Mouse (Mus musculus) heart, adult 2 months (tissue): ENCODE results near the gene Fgf10. TPM values are rescaled to one million over a fixed set of nuclear protein-coding genes. Genes with fewer than 3 reads are reported as not detected.

ENCODE experiments used
- DNase-seq, 2 experiments: peaks; one replicate each; pipeline ENCODE4 v3.0.0; 2021
- H3K27ac ChIP-seq: fragments of 200-600 bp; 2 replicates; pipeline ENCODE4 v1.8.1; 2022
- H3K27me3 ChIP-seq: fragments of 200-500 bp; 2 replicates; pipeline ENCODE4 v1.6.1; 2012; ENCODE audit warnings: mild to moderate bottlenecking, low read length, inconsistent platforms, mixed read lengths; ENCODE audit not compliant: control insufficient read depth, insufficient read depth
- H3K36me3 ChIP-seq: fragments of 200-500 bp; 2 replicates; pipeline ENCODE4 v1.6.1; 2012; ENCODE audit warnings: low read length, inconsistent platforms; ENCODE audit not compliant: control insufficient read depth, insufficient read depth
- H3K4me1 ChIP-seq: fragments of 200-500 bp; 2 replicates; pipeline ENCODE4 v1.6.1; 2011; ENCODE audit warnings: low read length; ENCODE audit not compliant: control insufficient read depth, insufficient read depth
- H3K4me3 ChIP-seq: fragments of 200-600 bp; 2 replicates; pipeline ENCODE4 v1.8.1; 2022
- H3K79me2 ChIP-seq: fragments of 200-500 bp; replicated peaks from 2 replicates; pipeline ENCODE4 v1.6.1; 2012; ENCODE audit warnings: mild to moderate bottlenecking, inconsistent platforms, low read length, moderate library complexity, mixed read lengths; ENCODE audit not compliant: control insufficient read depth, insufficient read depth
- H3K9ac ChIP-seq: fragments of 200-500 bp; 2 replicates; pipeline ENCODE4 v1.6.1; 2012; ENCODE audit warnings: low read depth, mild to moderate bottlenecking, control low read depth, inconsistent platforms, low read length, mixed read lengths
- CTCF ChIP-seq: fragments of 200-600 bp; IDR thresholded peaks from 2 replicates; pipeline ENCODE4 v1.8.1; 2022; ENCODE audit warnings: antibody characterized with exemption, mild to moderate bottlenecking, moderate library complexity
- EP300 ChIP-seq: fragments of 200-500 bp; IDR thresholded peaks from 2 replicates; pipeline ENCODE4 v1.6.1; 2011; ENCODE audit warnings: low read depth, low read length, control low read depth; ENCODE audit not compliant: insufficient read depth
- POLR2A ChIP-seq: fragments of 200-500 bp; IDR thresholded peaks from 2 replicates; pipeline ENCODE4 v1.6.1; 2011; ENCODE audit warnings: mild to moderate bottlenecking, low read depth, low read length, control low read depth; ENCODE audit not compliant: insufficient read depth
- WGBS: fragments of 180-500 bp; shearing (Covaris S2); methylation state at CpG from one replicate; pipeline ENCODE4 v1.1.7; 2018; 5-methylcytosine and 5-hydroxymethylcytosine counted together
- intact Hi-C: fragments of 180-260 bp; cut with DNase I; formaldehyde crosslinking; loops from one replicate; pipeline ENCODE4 v1.15.1; 2025
- polyA plus RNA-seq: library from polyadenylated mRNA; depleted of rRNA; stranded (reverse); fragments of >200 nt; gene quantifications from 2 replicates; pipeline ENCODE4 v1.2.3, GENCODE M21; 2012
- total RNA-seq, 2 experiments: library from RNA; stranded (reverse); gene quantifications; 2 replicates each; pipeline ENCODE4 v1.2.3; 2021

Fgf10 gene
- total and polyA plus RNA-seq, 3 experiments = 0.18 to 0.57 (median 0.44) TPM

GRCm38 (mm10) chr13:118792198-118792597 lies 122.6 kb downstream of the Fgf10 start:
- no peak overlapping the region for H3K27ac ChIP-seq
- 30% methylated on average over 4 of the region's 4 CpGs for WGBS
- no peaks in the 10 kb centered on the region for H3K27me3 ChIP-seq
- no peak overlapping the region for H3K4me3 ChIP-seq
- TF ChIP-seq POLR2A (no peak), CTCF (no peak)
- no peak for DNase-seq
- no peaks in the 10 kb centered on the region for H3K36me3 ChIP-seq
- no peaks in the 10 kb centered on the region for H3K79me2 ChIP-seq
- H3K9ac ChIP-seq = no peak overlapping the region
- intact Hi-C loops = no loop called here
- H3K4me1 ChIP-seq = no peaks in the 10 kb centered on the region

DNA sequence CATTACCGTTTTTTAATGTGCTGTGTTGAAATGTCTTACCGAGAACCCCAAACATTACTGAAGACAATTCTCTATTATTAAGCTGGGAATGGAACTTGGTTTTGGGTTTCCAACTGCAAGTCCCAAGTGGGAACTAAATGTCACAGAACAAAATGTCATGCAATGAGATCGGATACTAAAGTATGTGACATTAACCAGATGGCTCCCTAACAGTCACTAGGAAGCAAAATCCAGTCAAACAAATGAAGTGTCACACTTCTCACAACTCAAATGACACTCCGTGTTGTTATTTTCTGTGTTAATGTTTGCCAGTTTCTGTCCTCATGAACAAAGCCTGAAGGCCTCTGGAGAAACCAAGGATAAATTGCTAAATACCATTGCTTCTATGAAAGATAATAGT lies 130.6 kb downstream of the Fgf10 start:
- no peak overlapping the region for H3K9ac ChIP-seq
- no peak overlapping the region for H3K4me3 ChIP-seq
- intact Hi-C loops = no loop called here
- H3K79me2 ChIP-seq = no peaks in the 10 kb centered on the region
- DNase-seq = no peak
- H3K36me3 ChIP-seq = no peaks in the 10 kb centered on the region
- H3K27me3 ChIP-seq = no peaks in the 10 kb centered on the region
- H3K27ac ChIP-seq = no peak overlapping the region
- 53% methylated on average over 4 of the region's 4 CpGs for WGBS
- no peak for TF ChIP-seq EP300
- no peak for TF ChIP-seq CTCF
- TF ChIP-seq POLR2A = no peak
- no peaks in the 10 kb centered on the region for H3K4me1 ChIP-seq

DNA sequence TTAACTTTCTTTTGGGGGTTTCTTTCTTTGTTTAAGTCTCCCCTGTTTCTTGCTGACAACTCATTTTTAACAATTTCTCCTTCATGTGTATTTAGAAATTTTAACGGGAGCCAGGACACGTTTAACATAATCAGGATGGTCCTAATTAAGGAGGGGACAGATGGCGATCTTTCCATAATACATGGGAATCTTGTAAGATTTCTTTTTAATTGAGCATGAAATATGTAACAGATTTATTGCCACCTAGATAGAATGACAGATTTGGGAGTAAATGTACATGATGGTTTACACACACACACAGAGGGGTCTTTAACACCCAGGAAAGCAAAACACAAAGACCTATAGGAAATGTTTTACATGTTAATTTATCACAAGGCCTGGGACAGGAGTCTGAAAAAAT lies 137.1 kb downstream of the Fgf10 start:
- Histone ChIP-seq H3K27ac (no peak overlapping the region), H3K4me1 (no peaks in the 10 kb centered on the region), H3K36me3 (no peaks in the 10 kb centered on the region), H3K9ac (no peak overlapping the region), H3K79me2 (no peaks in the 10 kb centered on the region), H3K4me3 (no peak overlapping the region), H3K27me3 (no peaks in the 10 kb centered on the region)
- DNase-seq = no peak
- intact Hi-C loops = no loop called here
- 86% methylated on average over 3 of the region's 3 CpGs for WGBS
- TF ChIP-seq EP300 (no peak), POLR2A (no peak), CTCF (no peak)

DNA sequence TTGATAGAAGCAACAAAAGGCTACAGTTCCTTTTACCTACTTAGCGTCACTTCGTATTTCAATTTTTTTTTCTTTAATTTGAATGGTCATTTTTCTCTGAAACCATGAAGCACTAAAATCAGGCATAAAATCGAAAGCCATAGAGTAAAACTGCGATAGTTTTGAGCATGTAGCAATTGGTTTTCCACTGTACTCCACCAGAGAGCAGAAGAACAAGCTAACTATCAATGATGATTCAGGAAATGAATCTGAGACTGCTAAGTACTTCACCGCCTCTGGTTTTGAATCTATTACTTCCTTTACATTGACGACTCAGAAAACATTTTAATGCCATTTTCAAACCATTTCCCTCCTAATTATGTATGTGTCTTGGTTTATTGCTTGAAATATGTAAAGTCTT lies 150.2 kb downstream of the Fgf10 start:
- H3K4me1 ChIP-seq = no peaks in the 10 kb centered on the region
- no peak overlapping the region for H3K27ac ChIP-seq
- H3K27me3 ChIP-seq = no peaks in the 10 kb centered on the region
- H3K36me3 ChIP-seq = no peaks in the 10 kb centered on the region
- no peak overlapping the region for H3K9ac ChIP-seq
- H3K79me2 ChIP-seq = no peaks in the 10 kb centered on the region
- 79% methylated on average over 6 of the region's 6 CpGs for WGBS
- DNase-seq = no peak
- intact Hi-C loops = no loop called here
- H3K4me3 ChIP-seq = no peak overlapping the region
- TF ChIP-seq CTCF = no peak
- no peak for TF ChIP-seq EP300
- no peak for TF ChIP-seq POLR2A

DNA sequence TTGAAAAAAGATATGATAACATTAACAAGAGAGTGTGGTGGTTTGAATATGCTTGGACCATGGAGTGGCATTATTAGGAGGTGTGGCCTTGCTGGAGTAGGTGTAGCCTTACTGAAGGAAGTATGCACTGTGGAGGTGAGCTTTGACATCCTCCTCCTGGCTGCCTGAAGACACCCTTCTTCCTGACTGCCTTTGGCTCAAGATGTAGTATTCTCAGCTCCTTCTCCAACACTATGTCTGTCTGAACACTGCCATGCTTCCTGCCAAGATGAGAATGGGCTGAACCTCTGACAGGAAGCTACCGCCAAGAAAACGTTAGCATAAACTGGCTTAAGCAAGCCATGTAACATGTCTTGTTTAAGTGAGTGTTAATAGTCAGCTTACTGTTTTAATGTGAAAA lies 153.5 kb downstream of the Fgf10 start:
- TF ChIP-seq POLR2A (no peak), CTCF (no peak), EP300 (no peak)
- no peaks in the 10 kb centered on the region for H3K36me3 ChIP-seq
- 62% methylated on average over 2 of the region's 2 CpGs for WGBS
- intact Hi-C loops = no loop called here
- H3K4me1 ChIP-seq = no peaks in the 10 kb centered on the region
- H3K27me3 ChIP-seq = peaks cover 2% of the 10 kb centered on the region; the same call in 1 of the 2 replicates
- no peaks in the 10 kb centered on the region for H3K79me2 ChIP-seq
- no peak overlapping the region for H3K9ac ChIP-seq
- no peak overlapping the region for H3K27ac ChIP-seq
- DNase-seq = no peak
- H3K4me3 ChIP-seq = no peak overlapping the region

DNA sequence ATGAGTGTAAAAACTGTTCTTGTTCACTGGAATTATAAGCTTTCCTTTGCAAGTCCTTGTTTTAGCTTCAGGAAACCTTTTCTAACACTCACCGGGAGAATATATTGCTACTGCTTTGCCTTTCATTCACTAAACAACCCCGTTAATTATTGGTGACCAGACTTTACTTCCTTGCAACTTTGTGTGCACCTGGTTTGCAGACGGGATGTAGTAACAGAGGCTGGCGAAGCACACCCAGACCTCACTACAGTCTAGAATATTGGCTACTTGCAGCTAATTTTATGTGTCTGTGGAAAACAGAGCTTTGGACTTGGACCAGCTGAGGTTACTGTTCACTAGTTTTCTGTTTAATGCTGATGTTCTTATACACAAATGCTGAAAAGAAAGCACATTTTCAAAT lies 155.5 kb downstream of the Fgf10 start:
- DNase-seq = no peak
- Histone ChIP-seq H3K4me1 (no peaks in the 10 kb centered on the region), H3K27me3 (peaks cover 2% of the 10 kb centered on the region; the same call in 1 of the 2 replicates), H3K36me3 (no peaks in the 10 kb centered on the region), H3K27ac (no peak overlapping the region), H3K4me3 (no peak overlapping the region), H3K79me2 (no peaks in the 10 kb centered on the region), H3K9ac (no peak overlapping the region)
- WGBS = 82% methylated on average over 4 of the region's 4 CpGs
- intact Hi-C loops = no loop called here
- TF ChIP-seq CTCF = no peak
- TF ChIP-seq EP300 = no peak
- no peak for TF ChIP-seq POLR2A
